Mouse (Mus musculus): ENCODE measurements around the gene Amdhd1. TPM values are rescaled to one million over a fixed set of nuclear protein-coding genes. Genes with fewer than 3 reads are reported as not detected.
"Not testable (repeated sequence)": the region's sequence is repeated elsewhere in the genome, so short reads cannot be mapped to it uniquely, and the experiment has no call there.

The Amdhd1 gene
- polyA plus RNA-seq, 1 experiment, result 0.14 TPM

- Histone ChIP-seq H3K27me3 (ENCODE audit: control insufficient read depth, insufficient read depth, insufficient read length) (no peaks in the 10 kb centered on the region), H3K4me3 (no peak overlapping the region), H3ac (ENCODE audit: control insufficient read depth, insufficient read length) (no peak overlapping the region), H3K36me3 (ENCODE audit: control insufficient read depth, insufficient read depth) (no peaks in the 10 kb centered on the region), H3K79me2 (ENCODE audit: control insufficient read depth, insufficient read depth) (no peaks in the 10 kb centered on the region), H3K4me2 (ENCODE audit: low read depth) (no peak overlapping the region)
- no peak for TF ChIP-seq TCF12 (IDR thresholded peaks at IDR 0.05; ENCODE audit: insufficient read depth, poor library complexity, severe bottlenecking)
- no peak for TF ChIP-seq REST (IDR thresholded peaks at IDR 0.05; ENCODE audit: insufficient read depth, insufficient read length)
- no peak for TF ChIP-seq TCF3 (IDR thresholded peaks at IDR 0.05; ENCODE audit: insufficient read length, low read depth)
- no peak for TF ChIP-seq USF1 (IDR thresholded peaks at IDR 0.05; ENCODE audit: low read depth)
- TF ChIP-seq E2F4 (IDR thresholded peaks at IDR 0.05; ENCODE audit: insufficient read depth), result no peak
- no peak for TF ChIP-seq MAX (IDR thresholded peaks at IDR 0.05; ENCODE audit: low read depth)
- no peak for TF ChIP-seq CEBPB (IDR thresholded peaks at IDR 0.05; ENCODE audit: insufficient read depth, poor library complexity, severe bottlenecking)
- no peak for TF ChIP-seq SRF (IDR thresholded peaks at IDR 0.05; ENCODE audit: control insufficient read depth, insufficient read length, low read depth)
- TF ChIP-seq POLR2AphosphoS2 (IDR thresholded peaks at IDR 0.05; ENCODE audit: insufficient read length, low read depth), result no peak
- no peak for TF ChIP-seq POLR2A (IDR thresholded peaks at IDR 0.05; ENCODE audit: insufficient read length, low read depth)
- TF ChIP-seq MYOD1 (IDR thresholded peaks at IDR 0.05; ENCODE audit: control insufficient read depth in 1 of 3, insufficient read length in 2 of 3, low read depth in 2 of 3), result no peak
- no peak for TF ChIP-seq MYOG (IDR thresholded peaks at IDR 0.05; ENCODE audit: control insufficient read depth in 1 of 3, insufficient read depth in 1 of 3, insufficient read length in 2 of 3, low read depth in 2 of 3)
These were observed 20.0 kb upstream of the Amdhd1 start for GRCm38 (mm10) chr10:93559786-93560185.

- not testable (repeated sequence) for H3K4me2 ChIP-seq (ENCODE audit: low read depth); H3K27me3 ChIP-seq (ENCODE audit: control insufficient read depth, insufficient read depth, insufficient read length); H3K79me2 ChIP-seq (ENCODE audit: control insufficient read depth, insufficient read depth); H3K36me3 ChIP-seq (ENCODE audit: control insufficient read depth, insufficient read depth); H3ac ChIP-seq (ENCODE audit: control insufficient read depth, insufficient read length); H3K4me3 ChIP-seq
These were observed 18.1 kb upstream of the Amdhd1 start for GRCm38 (mm10) chr10:93557971-93558370.

- TF ChIP-seq SRF (IDR thresholded peaks at IDR 0.05; ENCODE audit: control insufficient read depth, insufficient read length, low read depth), result no peak
- TF ChIP-seq POLR2A (IDR thresholded peaks at IDR 0.05; ENCODE audit: insufficient read length, low read depth), result no peak
- no peak for TF ChIP-seq TCF12 (IDR thresholded peaks at IDR 0.05; ENCODE audit: insufficient read depth, poor library complexity, severe bottlenecking)
- no peak for TF ChIP-seq MAX (IDR thresholded peaks at IDR 0.05; ENCODE audit: low read depth)
- no peak for TF ChIP-seq POLR2AphosphoS2 (IDR thresholded peaks at IDR 0.05; ENCODE audit: insufficient read length, low read depth)
- no peak for TF ChIP-seq MYOG (IDR thresholded peaks at IDR 0.05; ENCODE audit: control insufficient read depth in 1 of 3, insufficient read depth in 1 of 3, insufficient read length in 2 of 3, low read depth in 2 of 3)
- no peak for TF ChIP-seq MYOD1 (IDR thresholded peaks at IDR 0.05; ENCODE audit: control insufficient read depth in 1 of 3, insufficient read length in 2 of 3, low read depth in 2 of 3)
- no peak for TF ChIP-seq REST (IDR thresholded peaks at IDR 0.05; ENCODE audit: insufficient read depth, insufficient read length)
- TF ChIP-seq USF1 (IDR thresholded peaks at IDR 0.05; ENCODE audit: low read depth), result no peak
- no peak for TF ChIP-seq E2F4 (IDR thresholded peaks at IDR 0.05; ENCODE audit: insufficient read depth)
- TF ChIP-seq CEBPB (IDR thresholded peaks at IDR 0.05; ENCODE audit: insufficient read depth, poor library complexity, severe bottlenecking), result no peak
- TF ChIP-seq TCF3 (IDR thresholded peaks at IDR 0.05; ENCODE audit: insufficient read length, low read depth), result no peak
- Histone ChIP-seq H3K36me3 (ENCODE audit: control insufficient read depth, insufficient read depth) (no peaks in the 10 kb centered on the region), H3K27me3 (ENCODE audit: control insufficient read depth, insufficient read depth, insufficient read length) (no peaks in the 10 kb centered on the region), H3K4me3 (no peak overlapping the region), H3ac (ENCODE audit: control insufficient read depth, insufficient read length) (no peak overlapping the region), H3K4me2 (ENCODE audit: low read depth) (no peak overlapping the region), H3K79me2 (ENCODE audit: control insufficient read depth, insufficient read depth) (no peaks in the 10 kb centered on the region)
These were observed 12.8 kb upstream of the Amdhd1 start for GRCm38 (mm10) chr10:93552596-93552995.

- H3K79me2 ChIP-seq (ENCODE audit: control insufficient read depth, insufficient read depth), result no peaks in the 10 kb centered on the region
- no peaks in the 10 kb centered on the region for H3K27me3 ChIP-seq (ENCODE audit: control insufficient read depth, insufficient read depth, insufficient read length)
- no peak overlapping the region for H3ac ChIP-seq (ENCODE audit: control insufficient read depth, insufficient read length)
- H3K4me3 ChIP-seq, result no peak overlapping the region
- no peak for TF ChIP-seq CEBPB (IDR thresholded peaks at IDR 0.05; ENCODE audit: insufficient read depth, poor library complexity, severe bottlenecking)
- no peak for TF ChIP-seq E2F4 (IDR thresholded peaks at IDR 0.05; ENCODE audit: insufficient read depth)
- no peak for TF ChIP-seq POLR2AphosphoS2 (IDR thresholded peaks at IDR 0.05; ENCODE audit: insufficient read length, low read depth)
- TF ChIP-seq POLR2A (IDR thresholded peaks at IDR 0.05; ENCODE audit: insufficient read length, low read depth), result no peak
- TF ChIP-seq MYOD1 (IDR thresholded peaks at IDR 0.05; ENCODE audit: control insufficient read depth in 1 of 3, insufficient read length in 2 of 3, low read depth in 2 of 3), result no peak
- no peak for TF ChIP-seq MYOG (IDR thresholded peaks at IDR 0.05; ENCODE audit: control insufficient read depth in 1 of 3, insufficient read depth in 1 of 3, insufficient read length in 2 of 3, low read depth in 2 of 3)
- no peak for TF ChIP-seq REST (IDR thresholded peaks at IDR 0.05; ENCODE audit: insufficient read depth, insufficient read length)
- no peak for TF ChIP-seq TCF12 (IDR thresholded peaks at IDR 0.05; ENCODE audit: insufficient read depth, poor library complexity, severe bottlenecking)
- TF ChIP-seq SRF (IDR thresholded peaks at IDR 0.05; ENCODE audit: control insufficient read depth, insufficient read length, low read depth), result no peak
- no peak for TF ChIP-seq TCF3 (IDR thresholded peaks at IDR 0.05; ENCODE audit: insufficient read length, low read depth)
- TF ChIP-seq USF1 (IDR thresholded peaks at IDR 0.05; ENCODE audit: low read depth), result no peak
- H3K4me2 ChIP-seq (ENCODE audit: low read depth), result no peak overlapping the region
- no peaks in the 10 kb centered on the region for H3K36me3 ChIP-seq (ENCODE audit: control insufficient read depth, insufficient read depth)
These were observed 10.0 kb upstream of the Amdhd1 start for GRCm38 (mm10) chr10:93549821-93550220.

- TF ChIP-seq POLR2AphosphoS2 (IDR thresholded peaks at IDR 0.05; ENCODE audit: insufficient read length, low read depth) (no peak), TCF12 (IDR thresholded peaks at IDR 0.05; ENCODE audit: insufficient read depth, poor library complexity, severe bottlenecking) (no peak), POLR2A (IDR thresholded peaks at IDR 0.05; ENCODE audit: insufficient read length, low read depth) (no peak), SRF (IDR thresholded peaks at IDR 0.05; ENCODE audit: control insufficient read depth, insufficient read length, low read depth) (no peak), MYOD1 (IDR thresholded peaks at IDR 0.05; ENCODE audit: control insufficient read depth in 1 of 3, insufficient read length in 2 of 3, low read depth in 2 of 3) (no peak), E2F4 (IDR thresholded peaks at IDR 0.05; ENCODE audit: insufficient read depth) (no peak), MYOG (IDR thresholded peaks at IDR 0.05; ENCODE audit: control insufficient read depth in 1 of 3, insufficient read depth in 1 of 3, insufficient read length in 2 of 3, low read depth in 2 of 3) (no peak), TCF3 (IDR thresholded peaks at IDR 0.05; ENCODE audit: insufficient read length, low read depth) (no peak), USF1 (IDR thresholded peaks at IDR 0.05; ENCODE audit: low read depth) (no peak), REST (IDR thresholded peaks at IDR 0.05; ENCODE audit: insufficient read depth, insufficient read length) (no peak), MAX (IDR thresholded peaks at IDR 0.05; ENCODE audit: low read depth) (no peak), CEBPB (IDR thresholded peaks at IDR 0.05; ENCODE audit: insufficient read depth, poor library complexity, severe bottlenecking) (no peak)
- Histone ChIP-seq H3K36me3 (ENCODE audit: control insufficient read depth, insufficient read depth) (no peaks in the 10 kb centered on the region), H3ac (ENCODE audit: control insufficient read depth, insufficient read length) (no peak overlapping the region), H3K4me3 (no peak overlapping the region), H3K27me3 (ENCODE audit: control insufficient read depth, insufficient read depth, insufficient read length) (no peaks in the 10 kb centered on the region), H3K79me2 (ENCODE audit: control insufficient read depth, insufficient read depth) (no peaks in the 10 kb centered on the region), H3K4me2 (ENCODE audit: low read depth) (no peak overlapping the region)
These were observed 9.2 kb upstream of the Amdhd1 start for GRCm38 (mm10) chr10:93548991-93549390.
